Mouse (Mus musculus): ENCODE data around the gene Ecel1.
A peak's percentile ranks its signal among the peaks of the same experiment; 100 is the strongest.

GRCm38 (mm10) chr1:87175852-87176292, 19.6 kb upstream of the Ecel1 start:
- TF ChIP-seq EP300 (IDR thresholded peaks at IDR 0.05; ENCODE audit: low read depth) (no peak), CTCF (IDR thresholded peaks at IDR 0.05; ENCODE audit: low read depth) (peak; percentile 45)
